Mouse (Mus musculus) liver, adult (tissue): Measurements from ENCODE around the gene Paqr8.

Experiments used
- GATA4 ChIP-seq: IDR thresholded peaks from 2 replicates; pipeline ENCODE4 v1.6.1; 2014; ENCODE audit warnings: mild to moderate bottlenecking, low read length; ENCODE audit not compliant: insufficient replicate concordance

Gene Paqr8

DNA sequence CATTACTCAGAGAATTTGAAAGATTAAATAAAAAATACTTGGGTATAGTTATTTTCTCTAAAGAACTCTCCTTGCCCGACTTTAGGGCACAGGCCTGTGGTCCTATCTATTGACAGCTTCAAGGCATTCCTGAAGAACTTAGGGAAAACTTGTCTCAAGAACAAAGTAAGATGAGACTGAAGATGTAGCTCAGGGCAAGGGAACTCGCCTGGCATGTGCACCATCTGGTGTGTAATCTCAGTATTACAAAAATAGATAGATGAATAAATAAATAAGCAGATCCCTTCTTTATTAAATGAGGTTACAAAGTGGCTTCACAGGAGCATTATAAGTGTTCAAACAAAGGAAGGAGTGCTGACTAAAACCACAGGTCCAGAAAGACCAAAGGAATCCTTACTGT lies 93.7 kb downstream of the Paqr8 start:
- no peak for TF ChIP-seq GATA4

DNA sequence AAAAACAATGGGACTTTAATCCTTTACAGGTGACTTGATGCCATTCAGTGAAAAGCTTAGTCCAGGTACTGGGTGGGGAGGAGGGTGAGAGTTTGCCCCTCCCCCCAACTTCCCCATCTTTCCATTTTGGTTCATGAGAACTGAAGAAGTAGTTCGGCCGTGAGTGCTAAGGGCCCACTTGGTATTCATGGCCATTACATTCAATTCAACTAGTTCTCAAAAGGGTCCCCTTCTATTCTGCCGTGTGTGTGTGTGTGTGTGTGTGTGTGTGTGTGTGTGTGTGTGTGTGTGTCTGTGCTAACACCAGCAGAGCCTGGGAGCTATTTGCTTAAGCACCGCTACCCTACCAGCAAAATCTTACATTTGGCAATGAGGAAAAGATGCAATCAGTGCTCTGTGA lies 94.2 kb downstream of the Paqr8 start:
- TF ChIP-seq GATA4, result no peak

DNA sequence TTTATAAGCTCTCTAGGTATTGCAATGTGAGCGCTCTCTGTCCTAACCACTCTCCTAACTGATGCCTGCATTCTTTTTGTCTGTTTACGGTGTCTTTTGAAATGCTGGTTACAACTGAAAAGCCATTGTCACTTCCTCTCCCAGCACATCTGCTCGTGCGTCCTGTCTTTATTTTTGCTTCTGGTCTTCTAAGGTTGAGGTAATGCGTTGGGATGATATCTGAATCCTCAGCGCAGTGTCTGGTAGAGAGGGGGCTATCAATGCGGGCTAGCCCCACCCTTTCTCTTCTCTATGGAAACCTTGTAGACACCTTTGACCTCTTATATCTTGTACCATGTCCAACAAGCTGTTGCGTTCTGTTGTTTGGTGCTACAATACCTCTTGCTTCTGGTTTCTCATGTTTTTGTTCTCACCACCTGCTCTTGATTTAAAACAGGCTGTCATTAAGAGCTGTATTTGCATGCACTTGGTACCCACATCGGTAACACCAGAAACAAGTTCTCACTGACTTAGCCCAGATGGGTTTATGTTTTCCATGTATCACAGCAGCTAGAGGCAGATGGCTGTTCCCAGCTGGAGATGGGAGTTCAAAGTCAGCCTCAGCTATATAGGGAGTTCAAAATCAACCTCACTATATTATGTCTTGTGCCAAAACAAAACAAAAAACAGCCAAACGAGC lies 96.1 kb downstream of the Paqr8 start:
- no peak for TF ChIP-seq GATA4
